Mouse (Mus musculus) erythroid progenitor cell, adult 5-6 weeks (primary cell): ENCODE data around the gene Rps12-ps3. TPM values are rescaled to one million over a fixed set of nuclear protein-coding genes. Genes with fewer than 3 reads are reported as not detected.
A peak's percentile ranks its signal among the peaks of the same experiment; 100 is the strongest.

Experiments
- ATAC-seq: replicated peaks from 2 replicates; pipeline ENCODE4 v1.8.0; 2016; ENCODE audit warnings: moderate number of reproducible peaks, mild to moderate bottlenecking, moderate TSS enrichment, inconsistent platforms; ENCODE audit not compliant: poor library complexity, low FRiP score, severe bottlenecking
- total RNA-seq, 2 experiments: library from RNA; stranded (forward) in 1 of 2; stranded (reverse) in 1 of 2; fragments of 150-400 nt in 1 of 2; fragments of 186-747, 209-891 nt in 1 of 2; gene quantifications; 2 replicates each; pipeline versions ENCODE4 v1.2.3 to v1.2.4; 2015 to 2017; ENCODE audit warnings: low replicate concordance in 2 of 2

Gene Rps12-ps3
- total RNA-seq (2015; ENCODE audit: low replicate concordance) (168 and 202 TPM in 2 replicates), total RNA-seq (2017; ENCODE audit: low replicate concordance) (155 and 186 TPM in 2 replicates)

DNA sequence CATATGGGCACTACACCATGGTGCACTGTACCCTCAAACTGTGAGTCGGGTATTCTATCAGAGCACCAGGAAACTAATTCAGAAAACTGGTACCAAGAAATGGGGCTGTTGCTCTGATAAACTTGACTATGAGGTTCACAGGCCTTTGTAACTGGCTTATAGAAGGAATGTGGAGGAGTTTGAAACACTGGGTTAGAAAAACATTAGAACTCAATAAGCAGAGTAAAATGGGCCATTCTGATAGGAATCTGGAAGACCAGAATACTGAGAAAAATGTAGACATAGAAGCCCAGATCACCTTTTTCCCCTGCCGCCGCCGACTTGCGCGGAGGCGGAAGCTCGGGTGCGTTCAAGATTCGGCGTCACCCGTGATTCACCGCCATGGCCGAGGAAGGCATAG, at the start of gene Rps12-ps3:
Gene Rps12-ps3, plus strand, starts transcription at position 301 of the 400 bp plus-strand sequence.
- ATAC-seq, result no peak

DNA sequence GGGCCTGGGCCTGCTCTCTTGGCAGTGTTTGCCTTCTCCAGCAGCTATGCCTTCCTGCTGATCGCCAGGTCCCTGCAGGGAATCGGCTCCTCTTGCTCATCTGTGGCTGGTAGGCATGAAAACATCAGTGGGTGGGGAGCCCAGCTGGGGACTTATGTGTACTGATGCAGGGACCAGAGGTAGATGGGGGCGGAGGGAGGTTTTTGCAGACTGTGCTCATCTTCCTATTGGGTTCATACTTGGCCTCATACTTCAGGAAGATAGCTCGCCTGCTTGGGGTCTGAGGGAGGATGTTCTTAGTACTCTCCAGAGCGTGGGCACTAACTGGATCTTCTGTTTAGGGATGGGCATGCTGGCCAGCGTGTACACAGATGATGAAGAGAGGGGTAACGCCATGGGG, 48.9 kb upstream of the Rps12-ps3 start:
- no peak for ATAC-seq

GRCm38 (mm10) chr19:59276354-59276753, 45.7 kb upstream of the Rps12-ps3 start:
- no peak for ATAC-seq

GRCm38 (mm10) chr19:59280841-59281240, 41.2 kb upstream of the Rps12-ps3 start:
- no peak for ATAC-seq

GRCm38 (mm10) chr19:59282001-59282400, 40.1 kb upstream of the Rps12-ps3 start:
- ATAC-seq, result no peak

- ATAC-seq, result no peak
Observed at GRCm38 (mm10) chr19:59289042-59289441, 33.0 kb upstream of the Rps12-ps3 start.

GRCm38 (mm10) chr19:59289811-59290210, 32.3 kb upstream of the Rps12-ps3 start:
- no peak for ATAC-seq

- no peak for ATAC-seq
Observed at GRCm38 (mm10) chr19:59292183-59292839, 29.8 kb upstream of the Rps12-ps3 start.

- ATAC-seq, result no peak
Observed at GRCm38 (mm10) chr19:59315308-59315707, 6.8 kb upstream of the Rps12-ps3 start.

DNA sequence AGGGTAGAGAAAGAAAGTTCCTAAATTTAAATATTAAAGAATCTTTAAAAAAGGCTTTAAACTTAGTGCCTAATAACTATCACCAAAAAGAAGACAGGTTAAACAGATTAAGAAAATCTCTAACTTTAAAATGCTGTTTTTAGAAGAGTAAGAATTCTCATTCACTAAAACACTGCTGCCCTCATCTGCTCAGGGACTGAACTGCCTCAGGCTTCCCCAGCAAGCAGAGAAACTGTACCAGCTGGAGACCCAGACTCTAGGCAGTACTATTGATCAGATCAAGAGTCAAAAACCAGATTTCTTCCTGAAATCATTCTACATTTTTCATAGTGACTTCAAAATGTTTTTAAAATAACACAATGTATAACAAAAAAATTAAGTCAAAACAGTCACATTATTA, 5.5 kb upstream of the Rps12-ps3 start:
- ATAC-seq, result no peak

DNA sequence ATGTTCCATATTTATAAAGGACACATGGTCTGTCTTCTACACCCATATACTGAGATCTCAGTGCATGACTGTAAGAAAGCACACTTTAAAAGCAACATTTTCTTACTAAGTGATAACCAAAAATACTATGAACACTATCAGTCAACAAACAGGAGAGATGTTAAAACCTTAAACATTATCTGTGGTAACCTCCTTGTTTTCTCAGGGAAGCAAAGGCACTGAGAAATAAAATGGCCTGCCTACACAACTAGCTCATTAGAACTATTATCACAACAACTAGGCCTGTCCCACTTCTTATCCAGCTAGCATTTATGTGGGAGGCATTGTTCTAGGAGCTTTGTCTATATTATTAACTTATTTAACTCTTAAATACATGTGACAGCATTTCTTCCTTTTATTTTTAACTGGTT, 8.7 kb downstream of the Rps12-ps3 start:
- peak; percentile 67 for ATAC-seq

- no peak for ATAC-seq
Observed at GRCm38 (mm10) chr19:59336655-59337054, 14.6 kb downstream of the Rps12-ps3 start.

DNA sequence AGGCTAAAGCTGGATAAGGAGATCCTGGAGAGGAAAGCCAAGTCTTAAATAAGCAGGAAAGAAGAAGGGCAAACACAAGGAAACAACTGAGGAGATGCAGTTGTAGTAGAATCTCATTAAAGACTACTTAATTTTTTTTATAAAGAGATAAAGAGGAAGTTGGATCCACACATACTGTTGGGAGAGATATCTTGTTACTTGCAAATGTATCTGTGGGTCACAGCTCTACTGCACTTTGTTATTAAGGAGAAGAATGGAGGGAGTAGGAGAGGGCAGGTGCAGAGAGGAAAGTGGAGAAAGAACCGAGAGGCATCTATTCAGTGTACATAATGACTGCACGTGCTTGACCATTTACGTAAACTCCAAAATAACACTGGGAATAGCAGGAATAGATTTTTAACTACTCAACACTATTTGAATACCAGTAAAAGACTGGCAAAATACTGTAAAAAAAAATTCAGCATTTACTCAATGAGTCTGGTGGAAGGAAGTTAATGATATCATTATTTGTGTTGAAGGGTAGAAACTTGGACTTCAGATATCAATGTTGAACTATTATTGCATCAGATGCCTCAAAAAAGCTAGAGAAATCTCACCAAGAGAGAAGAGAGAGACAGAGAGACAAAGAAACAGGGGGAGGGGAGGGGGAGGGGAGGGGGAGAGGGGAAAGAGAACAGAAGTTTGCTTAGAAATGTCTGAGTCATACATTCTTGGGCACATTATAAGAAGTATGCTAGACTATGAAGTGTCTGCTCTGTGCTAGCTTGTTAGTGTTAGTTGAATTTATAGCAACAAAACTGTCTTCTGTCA, 16.0 kb downstream of the Rps12-ps3 start:
- no peak for ATAC-seq

- ATAC-seq, result no peak
Observed at GRCm38 (mm10) chr19:59339908-59340307, 17.8 kb downstream of the Rps12-ps3 start.

- no peak for ATAC-seq
Observed at GRCm38 (mm10) chr19:59342964-59343363, 20.9 kb downstream of the Rps12-ps3 start.

- peak; percentile 53; the same call in 1 of the 2 replicates for ATAC-seq
Observed at GRCm38 (mm10) chr19:59344304-59344711, 22.2 kb downstream of the Rps12-ps3 start.

DNA sequence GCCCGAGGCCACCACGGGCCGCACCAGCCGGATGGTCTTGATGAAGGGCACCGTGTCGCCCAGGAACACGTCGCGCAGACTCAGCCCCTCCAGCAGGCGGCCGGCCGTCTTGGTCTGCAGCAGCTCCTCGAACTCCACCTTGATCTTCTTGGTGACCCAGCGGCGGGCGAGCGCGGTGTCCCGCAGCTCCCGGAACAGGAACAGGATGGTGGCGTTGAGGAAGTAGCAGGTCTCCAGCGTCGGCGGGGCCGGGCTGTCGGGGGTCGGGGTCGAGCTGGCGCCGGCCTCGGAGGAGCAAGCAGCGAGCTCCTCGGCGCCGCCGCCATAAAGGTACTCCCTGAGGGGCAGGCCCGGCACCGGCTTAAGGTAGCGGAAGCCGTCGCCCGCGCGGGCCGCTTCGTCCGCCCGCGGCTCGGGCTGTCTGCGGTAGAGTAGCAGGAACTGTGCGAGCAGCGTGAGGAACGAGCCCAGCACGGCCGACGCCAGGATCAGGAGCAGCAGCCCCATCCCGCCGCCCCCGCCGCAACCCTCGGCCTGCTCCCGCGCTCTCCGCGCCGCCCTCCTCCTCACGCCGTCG, 23.1 kb downstream of the Rps12-ps3 start:
- ATAC-seq, result peak; percentile 63

GRCm38 (mm10) chr19:59345658-59346283, 23.7 kb downstream of the Rps12-ps3 start, which contains the start of gene Pdzd8:
Gene Pdzd8, minus strand, starts transcription at chr19:59345780.
- peak; percentile 81 for ATAC-seq

DNA sequence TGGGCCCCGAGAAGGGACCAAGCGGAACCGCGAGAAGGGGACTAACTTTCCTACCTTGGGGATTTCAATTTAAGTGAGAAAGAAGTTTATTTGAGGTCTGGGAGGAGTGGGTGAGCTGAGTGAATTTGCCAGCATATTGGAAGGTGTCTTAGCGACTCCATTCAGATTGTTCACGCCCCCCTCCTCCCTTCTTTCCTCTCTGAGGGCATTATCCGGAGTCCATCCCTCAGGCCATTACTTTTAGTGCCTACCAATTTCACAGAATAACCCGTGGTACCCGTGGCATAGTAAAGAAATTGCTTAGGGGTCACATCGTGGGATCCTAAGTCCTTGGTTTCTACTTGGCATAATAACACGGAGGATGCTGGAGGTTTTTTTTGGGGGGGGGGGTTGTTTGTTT, 24.2 kb downstream of the Rps12-ps3 start:
- ATAC-seq, result no peak

DNA sequence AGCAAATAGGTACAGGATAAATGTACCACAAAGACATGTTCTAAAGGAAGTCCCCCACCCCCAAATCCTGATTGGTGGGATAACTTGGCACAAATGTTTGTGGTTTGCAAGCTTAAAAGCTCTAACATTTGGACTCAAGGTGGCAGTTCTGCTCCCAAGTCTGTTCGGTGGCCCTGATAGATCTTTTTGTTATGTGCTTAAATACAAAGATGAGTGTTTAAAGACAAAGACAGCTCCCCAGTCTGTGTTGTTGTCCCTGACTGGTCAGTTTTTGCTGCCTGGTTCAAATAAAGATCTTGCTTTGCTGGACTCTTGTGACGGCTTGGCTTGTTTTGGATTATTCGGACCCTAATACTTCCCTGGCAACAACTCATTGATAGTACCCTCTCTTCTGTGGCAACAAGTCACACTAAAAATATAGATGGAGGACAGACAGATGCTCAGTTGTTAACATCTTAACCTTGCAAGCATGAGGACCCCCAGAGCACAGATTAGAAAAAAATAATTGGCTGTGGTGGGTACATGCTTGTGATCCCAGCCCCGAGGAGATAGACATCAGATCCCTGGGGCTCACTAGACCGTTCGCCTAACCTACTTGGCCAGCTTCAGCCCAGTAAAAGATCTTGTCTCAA, 27.4 kb downstream of the Rps12-ps3 start:
- ATAC-seq, result no peak
